Mouse (Mus musculus): Measurements from ENCODE around the gene Gm4141. TPM values are rescaled to one million over a fixed set of nuclear protein-coding genes. Genes with fewer than 3 reads are reported as not detected.
"Not testable (repeated sequence)": the region's sequence is repeated elsewhere in the genome, so short reads cannot be mapped to it uniquely, and the experiment has no call there.

Gene Gm4141
- polyA plus RNA-seq (2015; fragmentation: Nextera tagmentation; extraction: Ambion mirVana), result not detected in 2 replicates

GRCm38 (mm10) chr7:20576141-20576540 lies at the start of gene Gm4141:
TSS of gene Gm4141 (minus strand) at chr7:20576241.
- H3K27me3 ChIP-seq; H3K9ac ChIP-seq; ATAC-seq (ENCODE audit: low read depth); H3K27ac ChIP-seq (replicated peaks); H3K4me3 ChIP-seq; H3K9me3 ChIP-seq; H3K4me1 ChIP-seq (replicated peaks); H3K36me3 ChIP-seq; H3K4me2 ChIP-seq: not testable (repeated sequence)
- no CpG with 5 or more reads among the region's 3 CpGs for WGBS

DNA sequence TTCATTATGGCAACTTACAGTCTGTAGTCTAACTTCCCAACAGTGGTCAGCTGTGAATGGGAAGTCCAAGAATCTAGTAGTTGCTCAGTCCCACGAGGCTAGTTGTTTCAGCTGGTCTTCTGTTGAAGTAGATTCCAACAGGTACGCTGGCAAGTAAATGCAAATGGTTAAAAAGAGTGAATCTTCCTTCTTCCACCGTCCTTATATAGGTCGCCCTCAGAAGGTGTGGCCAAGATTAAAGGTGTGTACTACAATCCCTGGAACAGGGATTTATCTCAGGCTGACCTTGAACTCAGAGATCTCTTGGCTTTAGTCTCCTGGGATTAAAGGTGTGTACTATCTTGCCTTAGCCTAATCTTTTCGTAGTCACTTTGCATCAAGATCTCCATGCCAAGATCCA lies 22.9 kb upstream of the Gm4141 start, which contains the start of gene Gm4513:
Gm4513 (minus strand) TSS at position 101 of the 400 bp plus-strand sequence.
- 84% methylated on average over 3 of the region's 5 CpGs for WGBS

GRCm38 (mm10) chr7:20545657-20546056 lies 30.4 kb downstream of the Gm4141 start, which contains the start of gene Gm5726:
TSS of gene Gm5726 (minus strand) at chr7:20545757.
- H3K4me3 ChIP-seq; H3K9ac ChIP-seq; H3K4me2 ChIP-seq; H3K4me1 ChIP-seq (replicated peaks); H3K9me3 ChIP-seq; H3K36me3 ChIP-seq; H3K27me3 ChIP-seq; H3K27ac ChIP-seq (replicated peaks); ATAC-seq (ENCODE audit: low read depth): not testable (repeated sequence)
- WGBS, result no CpG with 5 or more reads among the region's 1 CpGs

More for the DNA sequence above, 22.9 kb upstream of the Gm4141 start, which contains the start of gene Gm4513:
- H3K4me2 ChIP-seq; H3K4me3 ChIP-seq; H3K9ac ChIP-seq; H3K4me1 ChIP-seq (replicated peaks); H3K27me3 ChIP-seq; H3K27ac ChIP-seq (replicated peaks); H3K9me3 ChIP-seq; ATAC-seq (ENCODE audit: low read depth); H3K36me3 ChIP-seq: not testable (repeated sequence)

DNA sequence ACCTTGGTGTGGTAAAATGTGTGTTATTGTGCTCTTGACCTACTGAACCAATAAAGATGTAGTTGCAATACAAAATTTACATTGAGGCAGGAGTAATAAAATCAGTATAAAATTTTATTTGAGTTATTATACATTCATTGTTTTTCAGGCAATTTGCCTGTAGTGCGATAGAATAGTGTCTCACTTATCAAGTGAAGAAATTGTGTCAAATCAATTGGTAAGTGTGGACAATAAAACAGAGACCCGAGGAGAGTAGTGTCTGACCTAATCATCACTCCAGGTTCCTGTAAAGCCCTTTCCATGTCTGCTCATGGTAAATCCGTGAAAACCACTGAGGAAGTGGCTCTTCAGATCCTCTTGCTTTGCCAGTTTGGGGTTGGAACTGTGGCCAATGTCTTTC lies 42.5 kb downstream of the Gm4141 start, which contains the start of gene Vmn1r104:
Vmn1r104 (plus strand) TSS at position 301 of the 400 bp plus-strand sequence.
- not testable (repeated sequence) for H3K9me3 ChIP-seq; H3K4me3 ChIP-seq; H3K4me1 ChIP-seq (replicated peaks); H3K9ac ChIP-seq; H3K36me3 ChIP-seq; H3K27ac ChIP-seq (replicated peaks); H3K27me3 ChIP-seq; H3K4me2 ChIP-seq; ATAC-seq (ENCODE audit: low read depth)
- WGBS, result no CpG with 5 or more reads among the region's 3 CpGs

Other genes starting within 250 kb of the Gm4141 start
- not detected in 2 replicates for gene Gm4133, start 242.2 kb downstream of the Gm4141 start, polyA plus RNA-seq (2015; fragmentation: Nextera tagmentation; extraction: Ambion mirVana)
- gene Gm5728, start 200.8 kb downstream of the Gm4141 start, polyA plus RNA-seq (2015; fragmentation: Nextera tagmentation; extraction: Ambion mirVana), result not detected in 2 replicates
- gene Vmn1r100, start 158.3 kb downstream of the Gm4141 start, polyA plus RNA-seq (2015; fragmentation: Nextera tagmentation; extraction: Ambion mirVana), result not detected in 2 replicates
- not detected in 2 replicates for gene Vmn1r101, start 133.6 kb downstream of the Gm4141 start, polyA plus RNA-seq (2015; fragmentation: Nextera tagmentation; extraction: Ambion mirVana)
- not detected in 2 replicates for gene Gm10670, start 101.3 kb downstream of the Gm4141 start, polyA plus RNA-seq (2015; fragmentation: Nextera tagmentation; extraction: Ambion mirVana)
- gene Vmn1r103, start 65.7 kb downstream of the Gm4141 start, polyA plus RNA-seq (2015; fragmentation: Nextera tagmentation; extraction: Ambion mirVana), result not detected in 2 replicates
- gene Vmn1r104, start 42.4 kb downstream of the Gm4141 start, polyA plus RNA-seq (2015; fragmentation: Nextera tagmentation; extraction: Ambion mirVana), result not detected in 2 replicates
- gene Gm5726, start 30.5 kb downstream of the Gm4141 start, polyA plus RNA-seq (2015; fragmentation: Nextera tagmentation; extraction: Ambion mirVana), result not detected in 2 replicates
- not detected in 2 replicates for gene Gm4513, start 22.8 kb upstream of the Gm4141 start, polyA plus RNA-seq (2015; fragmentation: Nextera tagmentation; extraction: Ambion mirVana)
- gene Vmn1r107, start 92.7 kb upstream of the Gm4141 start, polyA plus RNA-seq (2015; fragmentation: Nextera tagmentation; extraction: Ambion mirVana), result not detected in 2 replicates
- gene Vmn1r111, start 127.0 kb upstream of the Gm4141 start, polyA plus RNA-seq (2015; fragmentation: Nextera tagmentation; extraction: Ambion mirVana), result not detected in 2 replicates
- gene Gm10668, start 154.4 kb upstream of the Gm4141 start, polyA plus RNA-seq (2015; fragmentation: Nextera tagmentation; extraction: Ambion mirVana), result not detected in 2 replicates
- gene Vmn1r112, start 194.9 kb upstream of the Gm4141 start, polyA plus RNA-seq (2015; fragmentation: Nextera tagmentation; extraction: Ambion mirVana), result not detected in 2 replicates
- gene Vmn1r113, start 211.0 kb upstream of the Gm4141 start, polyA plus RNA-seq (2015; fragmentation: Nextera tagmentation; extraction: Ambion mirVana), result not detected in 2 replicates
- gene Vmn1r114, start 235.9 kb upstream of the Gm4141 start, polyA plus RNA-seq (2015; fragmentation: Nextera tagmentation; extraction: Ambion mirVana), result not detected in 2 replicates